Mouse (Mus musculus) monocyte, adult 5-6 weeks (primary cell): ENCODE results near the gene Dolpp1. TPM values are rescaled to one million over a fixed set of nuclear protein-coding genes. Genes with fewer than 3 reads are reported as not detected.

Experiments
- total RNA-seq: library from RNA; stranded (forward); fragments of 200-1000, 200-491, 200-594 nt; gene quantifications from 3 replicates; pipeline ENCODE4 v1.2.3, GENCODE M21; 2017

Dolpp1 gene
- total RNA-seq, 1 experiment from 2014 or later = 11.3 TPM

Other genes with a start within 250 kb of the Dolpp1 start
- gene Endog, start 220.8 kb upstream of the Dolpp1 start, total RNA-seq = 2.9 to 7.7 TPM (median 3.3 TPM) in 3 replicates
- 5.2 to 12.6 TPM (median 8.4 TPM) in 3 replicates for gene Spout1, start 213.8 kb upstream of the Dolpp1 start, total RNA-seq
- 1.2 to 4.5 TPM (median 2.9 TPM) in 3 replicates for gene Kyat1, start 186.4 kb upstream of the Dolpp1 start, total RNA-seq
- 8.1 to 13.5 TPM (median 9.8 TPM) in 3 replicates for gene Lrrc8a, start 154.5 kb upstream of the Dolpp1 start, total RNA-seq
- gene Gm28035, start 151.7 kb upstream of the Dolpp1 start, total RNA-seq = 1.8 to 2.0 TPM in 2 of 3 replicates, not detected in the other
- gene Phyhd1, start 126.1 kb upstream of the Dolpp1 start, total RNA-seq = 1.2 to 4.2 TPM (median 1.2 TPM) in 3 replicates
- not detected in 3 replicates for gene Gm28038, start 111.2 kb upstream of the Dolpp1 start, total RNA-seq
- 9.3 to 14.3 TPM (median 11.0 TPM) in 3 replicates for gene Dolk, start 105.9 kb upstream of the Dolpp1 start, total RNA-seq
- gene Nup188, start 105.9 kb upstream of the Dolpp1 start, total RNA-seq = 13.8 to 16.5 TPM (median 16.0 TPM) in 3 replicates
- 34.7 to 65.9 TPM (median 40.3 TPM) in 3 replicates for gene Sh3glb2, start 32.9 kb upstream of the Dolpp1 start, total RNA-seq
- gene Miga2, start 28.0 kb upstream of the Dolpp1 start, total RNA-seq = 6.9 to 14.1 TPM in 2 of 3 replicates, not detected in the other
- gene Crat, start 23.6 kb downstream of the Dolpp1 start, total RNA-seq = 5.1 to 16.4 TPM (median 6.8 TPM) in 3 replicates
- 23.0 to 45.8 TPM (median 34.5 TPM) in 3 replicates for gene Ptpa, start 23.8 kb downstream of the Dolpp1 start, total RNA-seq
- gene Ier5l, start 82.0 kb downstream of the Dolpp1 start, total RNA-seq = 0.29 to 1.8 TPM (median 1.7 TPM) in 3 replicates
- gene Cstad, start 202.8 kb downstream of the Dolpp1 start, total RNA-seq = 4.5 to 7.0 TPM in 2 of 3 replicates, not detected in the other